19 mouse cellular contexts compared by ENCODE assay signal in the genomic region with DNA sequence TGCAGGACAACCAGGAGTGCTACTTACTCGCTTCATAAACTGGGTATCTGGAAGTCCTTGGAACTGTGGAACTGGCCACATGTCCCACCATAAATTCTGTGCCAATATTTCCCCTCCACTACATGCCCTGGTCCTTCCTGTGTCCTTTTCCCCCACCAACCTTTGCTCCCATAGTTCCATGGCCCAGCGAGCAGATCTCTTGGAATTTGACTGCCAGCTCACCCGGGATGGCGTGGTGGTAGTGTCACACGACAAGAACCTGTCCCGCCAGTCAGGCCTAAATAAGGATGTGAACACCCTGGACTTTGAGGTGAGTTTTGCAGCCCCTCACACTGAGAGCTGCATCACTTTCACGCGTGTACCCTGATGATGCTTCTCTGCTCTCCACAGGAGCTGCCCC. TPM values are rescaled to one million over a fixed set of nuclear protein-coding genes. Genes with fewer than 3 reads are reported as not detected.
"Had no signal": no experiment of that assay in that cellular context is flagged by ENCODE, and none has a peak within 500 bp of the region (broad histone marks: within the 10 kb centered on the region; RNA-seq: fewer than 3 reads in every experiment).

No protein-coding gene starts in this region.

- H3K27ac ChIP-seq: midbrain, embryonic 10.5 days; midbrain, embryonic 12.5 days; neural tube, embryonic 13.5 days; neural tube, embryonic 15.5 days had no signal

- H3K9ac ChIP-seq: lung, embryonic 14.5 days; midbrain, embryonic 12.5 days; neural tube, embryonic 13.5 days; neural tube, embryonic 15.5 days had no signal

- H3K9me3 ChIP-seq: midbrain, embryonic 10.5 days; midbrain, embryonic 12.5 days; neural tube, embryonic 13.5 days; neural tube, embryonic 15.5 days had no signal

- H3K4me1 ChIP-seq: midbrain, embryonic 12.5 days had no signal

- ATAC-seq: midbrain, embryonic 16.5 days had no signal

- H3K4me2 ChIP-seq: lung, embryonic 14.5 days; midbrain, embryonic 12.5 days; neural tube, embryonic 13.5 days; neural tube, embryonic 15.5 days had no signal

- DNase-seq: lung, adult 18-20 months; lung, embryonic 14.5 days; lung, postnatal 10 days; lung, postnatal 4 days; midbrain, embryonic 14.5 days; retina, postnatal 1 day; right cerebral cortex, adult 18-20 months; right cerebral cortex, postnatal 25 days; right cerebral cortex, postnatal 4 days; spleen, adult 18-20 months; thymus, adult 2 months; thymus, postnatal 25 days; thymus, postnatal 4 days had no signal

- H3K4me3 ChIP-seq: midbrain, embryonic 10.5 days; midbrain, embryonic 12.5 days; myocyte; neural tube, embryonic 13.5 days; neural tube, embryonic 15.5 days had no signal

- H3K27me3 ChIP-seq: midbrain, embryonic 12.5 days; neural tube, embryonic 13.5 days; neural tube, embryonic 15.5 days had no signal

RNA-seq across cellular contexts. Expression of a gene that starts 14.3 kb away (rescaled TPM):
- polyA plus RNA-seq: lung, embryonic 14.5 days had no signal
